24 mouse cellular contexts compared by ENCODE assay signal in genomic region chr9:14646641-14647040, GRCm38 (mm10). TPM values are rescaled to one million over a fixed set of nuclear protein-coding genes. Genes with fewer than 3 reads are reported as not detected.
DNase-seq lines count a peak whose midpoint lies in the region; ATAC-seq and TF ChIP-seq lines count a peak whose summit lies in the region.
"Had no signal": no experiment of that assay in that cellular context is flagged by ENCODE, and none has a peak within 500 bp of the region (broad histone marks: within the 10 kb centered on the region; RNA-seq: fewer than 3 reads in every experiment).

No protein-coding gene starts in this region.

- intact Hi-C loops in gastrocnemius, adult 2 months (cut with DNase I) = no loop called here

- H3K4me1 ChIP-seq in midbrain, embryonic 11.5 days (ENCODE audit: control insufficient read depth, insufficient read depth, low read length) = peaks cover 19% of the 10 kb centered on the region
- H3K4me1 ChIP-seq in midbrain, embryonic 15.5 days = peaks cover 12% of the 10 kb centered on the region
- H3K4me1 ChIP-seq: forebrain, embryonic 15.5 days had no signal

- H3K9ac ChIP-seq in midbrain, embryonic 11.5 days (ENCODE audit: low read length) = no peak overlapping the region
- H3K9ac ChIP-seq in midbrain, embryonic 15.5 days = no peak overlapping the region
- H3K9ac ChIP-seq: embryonic facial prominence, embryonic 12.5 days; forebrain, embryonic 13.5 days; forebrain, embryonic 15.5 days; forebrain, postnatal 0 days had no signal

- H3K27ac ChIP-seq in gastrocnemius, adult 2 months = peak overlapping the region; percentile 44
- H3K27ac ChIP-seq in midbrain, embryonic 11.5 days (ENCODE audit: low read depth, low read length) = no peak overlapping the region
- no peak overlapping the region for H3K27ac ChIP-seq in midbrain, embryonic 15.5 days
- H3K27ac ChIP-seq: embryonic facial prominence, embryonic 10.5 days; embryonic facial prominence, embryonic 12.5 days; forebrain, embryonic 13.5 days; forebrain, embryonic 15.5 days had no signal

- no peak for DNase-seq in gastrocnemius, adult 2 months
- no peak for DNase-seq in gastrocnemius, adult 8-10 months (ENCODE audit: low spot score in 2 of 2)
- peak; percentile 54 for DNase-seq in midbrain, embryonic 11.5 days (ENCODE audit: low spot score, missing footprints)
- no peak for DNase-seq in lung, postnatal 4 days
- DNase-seq: adrenal gland, adult 2 months; adrenal gland, postnatal 10 days; adrenal gland, postnatal 25 days; B cell, adult 2 months; cerebellum, adult 11-12 months; cerebellum, adult 2 months; cerebellum, adult 9-10 months; cerebellum, postnatal 10 days; cerebellum, postnatal 25 days; forebrain, postnatal 0 days had no signal

- H3K9me3 ChIP-seq in midbrain, embryonic 11.5 days (ENCODE audit: control insufficient read depth, low read length) = no peaks in the 10 kb centered on the region
- H3K9me3 ChIP-seq in midbrain, embryonic 15.5 days = no peaks in the 10 kb centered on the region
- H3K9me3 ChIP-seq: embryonic facial prominence, embryonic 10.5 days; embryonic facial prominence, embryonic 12.5 days; forebrain, embryonic 13.5 days; forebrain, embryonic 15.5 days; G1E had no signal

- H3K4me3 ChIP-seq in gastrocnemius, adult 2 months = no peak overlapping the region
- H3K4me3 ChIP-seq in midbrain, embryonic 11.5 days (ENCODE audit: low read depth, low read length) = no peak overlapping the region
- H3K4me3 ChIP-seq in midbrain, embryonic 15.5 days = no peak overlapping the region
- H3K4me3 ChIP-seq: embryonic facial prominence, embryonic 10.5 days; embryonic facial prominence, embryonic 12.5 days; forebrain, embryonic 13.5 days; forebrain, embryonic 15.5 days had no signal

- H3K27me3 ChIP-seq in midbrain, embryonic 11.5 days (ENCODE audit: control insufficient read depth, insufficient read depth, low read length) = no peaks in the 10 kb centered on the region
- H3K27me3 ChIP-seq in midbrain, embryonic 15.5 days (replicated peaks) = no peaks in the 10 kb centered on the region
- H3K27me3 ChIP-seq: CH12.LX; embryonic facial prominence, embryonic 12.5 days; forebrain, embryonic 13.5 days; forebrain, embryonic 15.5 days; Patski had no signal

- WGBS in midbrain, embryonic 11.5 days = 100% methylated on average over 1 of the region's 1 CpGs
- 98% methylated on average over 1 of the region's 1 CpGs for WGBS in midbrain, embryonic 15.5 days

- ATAC-seq in midbrain, embryonic 11.5 days (ENCODE audit: low FRiP score) = no peak
- no peak for ATAC-seq in midbrain, embryonic 15.5 days (replicated peaks)
- ATAC-seq: activated CD4-positive, CD25-positive, alpha-beta regulatory T cell, adult 4 months; CD4-positive, CD25-positive, alpha-beta regulatory T cell, adult 4 months; forebrain, embryonic 13.5 days; forebrain, embryonic 15.5 days; forebrain, postnatal 0 days; Patski had no signal

- TF ChIP-seq CTCF in gastrocnemius, adult 2 months (IDR thresholded peaks at IDR 0.05) = no peak

- no peaks in the 10 kb centered on the region for H3K36me3 ChIP-seq in midbrain, embryonic 11.5 days (ENCODE audit: control insufficient read depth, insufficient read depth, low read length)
- no peaks in the 10 kb centered on the region for H3K36me3 ChIP-seq in midbrain, embryonic 15.5 days (replicated peaks)
- H3K36me3 ChIP-seq: embryonic facial prominence, embryonic 10.5 days; embryonic facial prominence, embryonic 12.5 days; forebrain, embryonic 15.5 days; G1E had no signal

- no peak overlapping the region for H3K4me2 ChIP-seq in midbrain, embryonic 11.5 days
- H3K4me2 ChIP-seq in midbrain, embryonic 15.5 days = no peak overlapping the region
- H3K4me2 ChIP-seq: embryonic facial prominence, embryonic 12.5 days; forebrain, embryonic 13.5 days; forebrain, embryonic 15.5 days had no signal

RNA-seq across cellular contexts. Expression of gene Amotl1, which starts 1.8 kb away (rescaled TPM):
- total RNA-seq in gastrocnemius, adult 2 months (2021) = 100 to 1,000 TPM; 397 to 399 TPM
- 100 to 1,000 TPM; 324 to 412 (median 352) TPM for total RNA-seq in gastrocnemius, adult 8-10 months (2022)
- polyA plus RNA-seq in midbrain, embryonic 11.5 days (2014; fragmentation: Nextera tagmentation; extraction: Ambion mirVana) = 14.8 and 15.2 TPM in 2 replicates
- polyA plus RNA-seq in midbrain, embryonic 15.5 days (2015; fragmentation: Nextera tagmentation; extraction: Ambion mirVana) = 10.6 and 11.8 TPM in 2 replicates
